ENCODE assay signal across 15 mouse cellular contexts in genomic region chr9:121310501-121310900, GRCm38 (mm10). TPM values are rescaled to one million over a fixed set of nuclear protein-coding genes. Genes with fewer than 3 reads are reported as not detected.
DNase-seq lines count a peak whose midpoint lies in the region; ATAC-seq and TF ChIP-seq lines count a peak whose summit lies in the region.
"Had no signal": no experiment of that assay in that cellular context is flagged by ENCODE, and none has a peak within 500 bp of the region (broad histone marks: within the 10 kb centered on the region; RNA-seq: fewer than 3 reads in every experiment).

No protein-coding gene starts in this region.

- no peak for ATAC-seq in midbrain, embryonic 13.5 days
- no peak for ATAC-seq in midbrain, embryonic 15.5 days (replicated peaks)
- ATAC-seq in forebrain, embryonic 16.5 days, result no peak
- ATAC-seq: intestine, embryonic 15.5 days had no signal

- WGBS in heart, embryonic 10.5 days, result 50% methylated on average over 7 of the region's 7 CpGs
- 62% methylated on average over 7 of the region's 7 CpGs for WGBS in midbrain, embryonic 13.5 days
- 60% methylated on average over 7 of the region's 7 CpGs for WGBS in midbrain, embryonic 15.5 days
- 46% methylated on average over 7 of the region's 7 CpGs for WGBS in forebrain, embryonic 16.5 days
- WGBS in lung, adult 2 months, result 68% methylated on average over 7 of the region's 7 CpGs

- no peak overlapping the region for H3K9ac ChIP-seq in midbrain, embryonic 13.5 days (replicated peaks)
- no peak overlapping the region for H3K9ac ChIP-seq in midbrain, embryonic 15.5 days
- 0 out of 2 replicates have a peak overlapping the region, but pooled peaks have one; percentile 19 for H3K9ac ChIP-seq in forebrain, embryonic 16.5 days (replicated peaks; ENCODE audit: low read depth, low read length)
- H3K9ac ChIP-seq: embryonic facial prominence, embryonic 15.5 days; intestine, embryonic 15.5 days; liver, embryonic 13.5 days had no signal

- no peak for TF ChIP-seq CTCF in lung, adult 2 months (IDR thresholded peaks at IDR 0.05; ENCODE audit: insufficient read depth, low read length)

- H3K27ac ChIP-seq in heart, embryonic 10.5 days, result peak overlapping the region; percentile 26; the same call in 1 of the 2 replicates
- 0 out of 2 replicates have a peak overlapping the region, but pooled peaks have one; percentile 31 for H3K27ac ChIP-seq in midbrain, embryonic 13.5 days
- no peak overlapping the region for H3K27ac ChIP-seq in midbrain, embryonic 15.5 days
- peak overlapping the region; percentile 42 for H3K27ac ChIP-seq in forebrain, embryonic 16.5 days (ENCODE audit: low read length)
- H3K27ac ChIP-seq: embryonic facial prominence, embryonic 15.5 days; intestine, embryonic 15.5 days; liver, embryonic 13.5 days had no signal

- no peak for TF ChIP-seq POLR2A in lung, adult 2 months (IDR thresholded peaks at IDR 0.05; ENCODE audit: borderline replicate concordance, extremely low read depth, low read depth, low read length)

- DNase-seq in heart, embryonic 10.5 days (ENCODE audit: low spot score), result no peak
- no peak for DNase-seq in heart, adult 8-10 months (ENCODE audit: low spot score)
- no peak for DNase-seq in kidney, adult 11 months
- DNase-seq in lung, adult 2 months, result no peak
- DNase-seq: adrenal gland, adult 8-10 months; cerebellum, adult 9-10 months; liver, embryonic 13.5 days; right cerebral cortex, postnatal 14 days; thymus, postnatal 36 days had no signal

- no peak overlapping the region for H3K4me2 ChIP-seq in midbrain, embryonic 13.5 days (replicated peaks)
- H3K4me2 ChIP-seq in midbrain, embryonic 15.5 days, result no peak overlapping the region
- H3K4me2 ChIP-seq in forebrain, embryonic 16.5 days (ENCODE audit: low read length), result no peak overlapping the region
- H3K4me2 ChIP-seq: embryonic facial prominence, embryonic 15.5 days; intestine, embryonic 15.5 days; liver, embryonic 13.5 days; midbrain, embryonic 11.5 days had no signal

- H3K27me3 ChIP-seq in heart, embryonic 10.5 days (ENCODE audit: insufficient read depth, poor library complexity, severe bottlenecking), result no peaks in the 10 kb centered on the region
- H3K27me3 ChIP-seq in midbrain, embryonic 13.5 days, result no peaks in the 10 kb centered on the region
- H3K27me3 ChIP-seq in midbrain, embryonic 15.5 days (replicated peaks), result no peaks in the 10 kb centered on the region
- no peaks in the 10 kb centered on the region for H3K27me3 ChIP-seq in forebrain, embryonic 16.5 days (replicated peaks; ENCODE audit: control insufficient read depth, insufficient read depth, low read length)
- H3K27me3 ChIP-seq: embryonic facial prominence, embryonic 15.5 days; intestine, embryonic 15.5 days; liver, embryonic 13.5 days had no signal

- peaks cover 9% of the 10 kb centered on the region; the same call in 1 of the 2 replicates for H3K36me3 ChIP-seq in heart, embryonic 10.5 days
- H3K36me3 ChIP-seq in midbrain, embryonic 13.5 days, result no peaks in the 10 kb centered on the region
- no peaks in the 10 kb centered on the region for H3K36me3 ChIP-seq in midbrain, embryonic 15.5 days (replicated peaks)
- no peaks in the 10 kb centered on the region for H3K36me3 ChIP-seq in forebrain, embryonic 16.5 days (ENCODE audit: control insufficient read depth, insufficient read depth)
- H3K36me3 ChIP-seq: embryonic facial prominence, embryonic 15.5 days; intestine, embryonic 15.5 days; liver, embryonic 13.5 days had no signal

- no peak overlapping the region for H3K4me3 ChIP-seq in heart, embryonic 10.5 days
- no peak overlapping the region for H3K4me3 ChIP-seq in midbrain, embryonic 13.5 days (replicated peaks)
- no peak overlapping the region for H3K4me3 ChIP-seq in midbrain, embryonic 15.5 days
- H3K4me3 ChIP-seq in forebrain, embryonic 16.5 days (replicated peaks; ENCODE audit: low read length), result no peak overlapping the region
- no peak overlapping the region for H3K4me3 ChIP-seq in lung, adult 2 months (replicated peaks; ENCODE audit: extremely low read depth, low read depth, low read length)
- H3K4me3 ChIP-seq: embryonic facial prominence, embryonic 15.5 days; intestine, embryonic 15.5 days; liver, embryonic 13.5 days had no signal

- H3K9me3 ChIP-seq in heart, embryonic 10.5 days, result no peaks in the 10 kb centered on the region
- no peaks in the 10 kb centered on the region for H3K9me3 ChIP-seq in midbrain, embryonic 13.5 days
- no peaks in the 10 kb centered on the region for H3K9me3 ChIP-seq in midbrain, embryonic 15.5 days
- H3K9me3 ChIP-seq in forebrain, embryonic 16.5 days (ENCODE audit: control insufficient read depth, low read length), result no peaks in the 10 kb centered on the region
- H3K9me3 ChIP-seq: embryonic facial prominence, embryonic 15.5 days; intestine, embryonic 15.5 days; liver, embryonic 13.5 days had no signal

- peaks cover 75% of the 10 kb centered on the region for H3K4me1 ChIP-seq in heart, embryonic 10.5 days
- H3K4me1 ChIP-seq in midbrain, embryonic 13.5 days (replicated peaks), result peaks cover 62% of the 10 kb centered on the region
- peaks cover 41% of the 10 kb centered on the region for H3K4me1 ChIP-seq in midbrain, embryonic 15.5 days
- peaks cover 52% of the 10 kb centered on the region for H3K4me1 ChIP-seq in forebrain, embryonic 16.5 days (replicated peaks; ENCODE audit: control insufficient read depth, insufficient read depth, low read length)
- peaks cover 13% of the 10 kb centered on the region for H3K4me1 ChIP-seq in lung, adult 2 months (ENCODE audit: control insufficient read depth, insufficient read depth, low read length)

RNA-seq across cellular contexts. Expression of gene Trak1, which starts 13.2 kb away (rescaled TPM):
- 18.2 and 24.1 TPM in 2 replicates for polyA plus RNA-seq in heart, embryonic 10.5 days (2016; fragmentation: Nextera tagmentation; extraction: Ambion mirVana)
- total RNA-seq in heart, adult 8-10 months (2022), result 100 to 1,000 TPM; 294 to 334 (median 302) TPM
- polyA plus RNA-seq in midbrain, embryonic 13.5 days (2015; fragmentation: Nextera tagmentation; extraction: Ambion mirVana), result 41.1 and 44.8 TPM in 2 replicates
- polyA plus RNA-seq in midbrain, embryonic 15.5 days (2015; fragmentation: Nextera tagmentation; extraction: Ambion mirVana), result 60.7 and 61.2 TPM in 2 replicates
- polyA plus RNA-seq in forebrain, embryonic 16.5 days (2015; fragmentation: Nextera tagmentation; extraction: Ambion mirVana), result 85.1 and 92.2 TPM in 2 replicates
- 73.9 and 88.5 TPM in 2 replicates for polyA plus RNA-seq in lung, adult 2 months (2012; rRNA removed)

RNA-seq across cellular contexts. Expression of gene Ulk4, which starts 33.5 kb away (rescaled TPM):
- polyA plus RNA-seq in heart, embryonic 10.5 days (2016; fragmentation: Nextera tagmentation; extraction: Ambion mirVana), result 89.4 and 98.5 TPM in 2 replicates
- total RNA-seq in heart, adult 8-10 months (2022), result under 1 TPM; 0.14 to 0.41 (median 0.30) TPM
- polyA plus RNA-seq in midbrain, embryonic 13.5 days (2015; fragmentation: Nextera tagmentation; extraction: Ambion mirVana), result 151 and 159 TPM in 2 replicates
- polyA plus RNA-seq in midbrain, embryonic 15.5 days (2015; fragmentation: Nextera tagmentation; extraction: Ambion mirVana), result 84.7 and 92.9 TPM in 2 replicates
- 115 and 169 TPM in 2 replicates for polyA plus RNA-seq in forebrain, embryonic 16.5 days (2015; fragmentation: Nextera tagmentation; extraction: Ambion mirVana)
- 10.6 and 14.9 TPM in 2 replicates for polyA plus RNA-seq in lung, adult 2 months (2012; rRNA removed)
